Mouse (Mus musculus): ENCODE results near the gene Man2b1. TPM values are rescaled to one million over a fixed set of nuclear protein-coding genes. Genes with fewer than 3 reads are reported as not detected.
A peak's percentile ranks its signal among the peaks of the same experiment; 100 is the strongest.
"Not testable (repeated sequence)": the region's sequence is repeated elsewhere in the genome, so short reads cannot be mapped to it uniquely, and the experiment has no call there.

Man2b1 gene
- total RNA-seq, 2 experiments from 2014 or later = 7.9 to 9.4 TPM

DNA sequence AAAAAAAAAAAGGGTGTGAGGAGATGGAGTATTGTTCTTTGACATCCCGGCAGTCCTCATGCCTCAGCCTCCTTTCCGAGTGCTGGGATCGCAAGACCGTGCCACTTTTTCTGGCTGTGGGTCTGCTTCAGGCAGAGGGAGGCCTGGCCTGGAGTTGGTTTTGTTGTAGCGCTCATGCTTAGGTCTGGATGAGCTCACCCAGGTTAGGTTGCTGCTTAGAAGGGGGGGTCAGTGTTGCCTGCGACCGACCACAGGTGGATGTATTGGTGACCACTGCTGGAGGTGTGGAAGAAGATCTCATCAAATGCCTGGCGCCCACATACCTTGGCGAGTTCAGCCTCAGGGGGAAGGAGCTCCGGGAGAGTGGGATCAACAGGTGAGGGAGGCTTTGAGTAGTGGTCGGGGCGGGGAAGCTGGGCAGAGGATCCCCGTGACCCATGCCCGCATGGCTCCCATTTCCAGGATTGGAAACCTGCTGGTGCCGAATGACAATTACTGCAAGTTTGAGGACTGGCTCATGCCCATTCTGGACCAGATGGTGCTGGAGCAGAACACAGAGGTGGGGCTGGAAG, 9.9 kb upstream of the Man2b1 start:
- DNase-seq (ENCODE audit: low spot score) = no peak

DNA sequence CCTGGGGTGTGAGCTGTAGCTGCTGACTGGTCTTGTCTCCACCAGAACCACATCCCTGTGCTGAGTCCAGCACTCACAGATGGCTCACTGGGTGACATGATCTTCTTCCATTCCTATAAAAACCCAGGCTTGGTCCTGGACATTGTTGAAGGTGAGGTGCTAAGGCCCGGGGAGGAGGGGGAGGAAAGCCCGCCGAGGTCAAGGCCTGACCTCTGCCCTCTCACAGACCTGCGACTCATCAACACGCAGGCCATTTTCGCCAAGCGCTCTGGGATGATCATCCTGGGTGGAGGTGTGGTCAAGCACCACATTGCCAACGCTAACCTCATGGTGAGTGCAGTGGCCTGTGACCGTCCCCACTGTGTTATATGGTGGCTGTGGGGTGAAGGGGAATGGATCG, 8.9 kb upstream of the Man2b1 start:
- DNase-seq (ENCODE audit: low spot score) = no peak

DNA sequence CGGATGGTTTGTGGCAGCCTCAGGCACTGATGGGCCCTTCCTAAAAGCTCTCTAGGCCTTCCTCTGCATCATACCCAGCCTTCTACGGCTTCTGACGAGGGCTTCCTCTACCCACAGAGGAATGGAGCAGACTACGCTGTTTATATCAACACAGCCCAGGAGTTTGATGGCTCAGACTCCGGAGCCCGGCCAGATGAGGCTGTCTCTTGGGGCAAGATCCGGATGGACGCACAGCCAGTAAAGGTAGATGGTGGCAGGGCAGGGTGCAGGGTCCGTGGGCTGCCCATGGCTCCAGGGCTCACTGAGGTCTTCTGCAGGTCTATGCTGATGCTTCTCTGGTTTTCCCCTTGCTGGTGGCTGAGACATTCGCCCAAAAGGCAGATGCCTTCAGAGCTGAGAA, 8.5 kb upstream of the Man2b1 start:
- DNase-seq (ENCODE audit: low spot score) = no peak

DNA sequence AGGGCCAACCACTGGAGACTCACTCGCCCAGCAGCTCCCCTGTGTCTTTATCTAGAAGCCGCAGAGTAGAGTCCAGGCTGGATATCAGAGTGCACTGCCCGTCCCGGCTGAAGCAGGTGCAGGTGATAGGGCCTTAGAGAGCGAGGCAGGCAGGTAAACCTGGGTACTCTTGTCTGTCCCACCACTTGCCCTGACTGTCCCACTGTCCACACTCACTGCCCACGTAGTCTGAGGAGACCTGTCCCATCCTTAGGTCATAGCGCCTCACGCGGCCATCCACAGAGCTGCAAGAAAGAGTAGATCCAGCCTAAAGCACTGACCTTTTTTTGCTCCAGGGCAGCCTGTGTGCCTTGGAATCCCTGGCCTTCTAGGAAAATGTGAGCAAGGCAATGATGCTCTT, 7.1 kb upstream of the Man2b1 start:
- DNase-seq (ENCODE audit: low spot score) = no peak

DNA sequence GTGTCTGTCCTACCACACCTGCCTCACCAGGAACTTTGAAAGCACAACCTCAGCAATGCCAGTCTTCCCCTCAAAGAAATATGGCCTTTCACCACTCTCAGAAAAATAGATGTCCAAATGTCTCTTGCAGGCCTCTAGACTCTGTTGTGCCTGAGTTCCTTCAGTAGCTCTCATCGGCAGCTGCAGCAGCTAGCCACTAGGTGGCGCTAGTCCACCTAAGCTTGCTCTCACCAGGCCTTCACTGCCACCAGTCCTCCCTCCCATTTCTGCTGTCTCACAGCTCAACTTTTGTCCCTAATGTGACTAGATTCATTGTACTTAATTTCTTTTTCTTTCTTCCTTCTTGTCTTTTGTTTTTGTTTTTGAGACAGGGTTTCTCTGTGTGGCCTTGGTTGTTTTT, 6.1 kb upstream of the Man2b1 start:
- peak; percentile 84 for DNase-seq (ENCODE audit: low spot score)

DNA sequence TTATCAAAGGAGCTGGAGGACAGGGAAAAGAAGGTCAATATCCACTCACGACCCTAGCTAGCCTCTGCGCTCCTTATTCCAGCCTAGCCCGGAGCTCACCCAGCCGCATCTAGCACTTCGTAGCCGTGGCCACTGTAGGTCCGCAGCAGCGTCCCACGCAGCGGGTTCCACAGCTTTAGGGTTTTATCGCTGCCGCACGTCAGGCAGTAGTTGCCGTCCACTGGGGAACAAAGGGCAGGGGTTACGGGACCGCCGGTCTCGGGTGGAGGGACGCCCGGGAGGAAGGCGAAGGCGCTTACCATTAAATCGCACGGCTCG, 2.9 kb upstream of the Man2b1 start:
- no peak for DNase-seq (ENCODE audit: low spot score)

DNA sequence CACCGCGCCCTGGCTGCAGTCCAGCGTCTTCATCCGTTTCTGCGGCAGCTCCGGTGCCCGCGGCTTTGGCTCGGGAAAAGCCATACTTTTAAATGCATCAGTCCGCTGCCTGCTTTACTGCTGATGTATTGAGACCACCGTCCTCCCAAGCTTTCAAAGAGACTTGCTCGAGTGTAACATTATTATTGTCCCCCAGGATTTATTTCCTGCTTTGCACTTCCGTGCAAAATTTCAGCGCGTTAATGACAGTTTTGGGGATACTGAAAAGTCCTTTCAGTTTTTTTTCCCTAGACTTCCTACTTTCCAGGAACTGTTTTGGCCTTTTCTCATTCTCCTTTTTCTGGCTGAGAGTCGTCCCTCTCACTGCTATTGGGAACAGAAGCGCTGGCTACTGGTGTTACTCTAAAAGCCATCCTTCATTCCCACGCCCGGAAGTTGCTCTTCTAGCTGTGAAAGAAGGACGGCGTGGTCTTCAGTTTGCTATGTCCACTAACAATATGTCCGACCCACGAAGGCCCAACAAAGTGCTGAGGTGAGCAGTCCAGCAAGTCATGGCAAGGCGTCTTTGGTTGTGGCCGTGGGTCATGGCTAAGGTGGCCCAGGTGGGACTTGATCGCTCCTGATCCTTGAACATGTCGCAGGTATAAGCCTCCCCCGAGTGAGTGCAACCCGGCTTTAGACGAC, 2.4 kb upstream of the Man2b1 start, which contains the start of gene Wdr83os:
Wdr83os (plus strand) TSS at position 209 of the 684 bp plus-strand sequence.
- peak; percentile 52 for DNase-seq (ENCODE audit: low spot score)

DNA sequence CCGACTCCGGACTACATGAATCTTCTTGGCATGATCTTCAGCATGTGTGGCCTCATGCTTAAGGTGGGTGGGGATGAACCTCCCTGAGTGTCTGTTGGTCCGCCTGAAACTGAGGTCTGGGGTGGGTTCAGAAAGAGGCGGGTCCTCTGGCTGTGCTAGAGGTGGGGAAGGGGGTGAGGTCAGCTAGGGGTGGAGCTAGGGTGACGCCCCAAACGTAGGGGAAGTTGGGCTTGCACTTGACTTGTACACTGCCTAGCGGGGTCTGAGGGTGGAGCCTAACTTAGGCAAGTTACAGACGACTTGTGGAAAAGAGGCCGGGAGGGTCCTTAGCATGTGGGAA, 1.9 kb upstream of the Man2b1 start, which contains the start of gene Wdr83:
Wdr83 (minus strand) TSS at position 91 of the 340 bp plus-strand sequence.
- DNase-seq (ENCODE audit: low spot score) = no peak

DNA sequence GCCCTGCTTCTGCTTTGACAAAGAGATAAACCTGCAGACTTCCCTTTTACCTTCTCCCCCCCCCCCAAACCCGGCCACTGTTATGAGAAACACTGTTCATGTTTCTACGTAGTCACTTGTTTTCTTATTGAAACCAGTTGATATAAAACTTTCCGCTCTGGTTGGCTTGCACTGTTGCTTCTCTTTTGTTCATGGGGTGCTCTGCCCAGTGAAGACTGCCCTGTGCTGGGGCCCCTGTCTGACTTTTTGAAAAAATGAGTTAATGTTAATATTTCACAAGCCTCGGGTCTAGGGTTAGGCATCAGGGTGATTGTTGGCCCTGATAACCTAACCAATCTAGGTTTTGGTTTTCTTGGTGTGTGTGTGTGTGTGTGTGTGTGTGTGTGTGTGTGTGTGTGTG, 901 bp upstream of the Man2b1 start:
- DNase-seq (ENCODE audit: low spot score) = not testable (repeated sequence)

DNA sequence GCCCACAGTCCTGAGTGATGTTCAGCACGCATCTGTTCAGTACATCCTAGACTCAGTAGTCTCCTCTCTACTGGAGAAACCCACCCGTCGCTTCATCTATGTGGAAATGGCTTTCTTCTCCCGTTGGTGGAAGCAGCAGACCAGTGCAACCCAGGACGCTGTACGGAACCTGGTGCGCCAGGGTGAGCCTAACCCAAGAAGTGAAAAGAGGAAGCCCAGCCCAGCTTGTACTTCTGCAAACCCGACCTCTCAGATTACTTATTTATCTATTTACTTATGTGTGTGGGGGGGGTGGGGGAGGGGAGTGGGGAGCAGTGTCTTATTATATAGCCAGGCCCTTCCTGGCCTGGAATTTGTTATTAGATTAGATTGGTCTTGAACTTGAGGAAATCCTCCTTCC, 1.6 kb downstream of the Man2b1 start:
- no peak for DNase-seq (ENCODE audit: low spot score)

DNA sequence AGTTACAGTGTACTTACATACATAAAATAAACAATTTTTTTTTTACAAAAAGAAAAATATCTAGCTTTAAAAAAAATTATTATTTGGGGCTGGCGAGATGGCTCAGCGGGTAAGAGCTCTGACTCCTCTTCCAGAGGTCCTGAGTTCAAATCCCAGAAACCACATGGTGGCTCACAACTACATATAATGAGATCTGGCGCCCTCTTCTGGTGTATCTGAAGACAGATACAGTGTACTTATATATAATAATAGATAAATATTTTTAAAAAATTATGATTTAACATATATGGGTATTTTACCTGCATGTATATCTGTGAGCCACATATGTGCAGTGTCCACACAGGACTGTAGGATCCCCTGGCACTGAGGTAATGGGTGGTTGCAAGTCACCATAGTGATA, 3.2 kb downstream of the Man2b1 start:
- no peak for DNase-seq (ENCODE audit: low spot score)

DNA sequence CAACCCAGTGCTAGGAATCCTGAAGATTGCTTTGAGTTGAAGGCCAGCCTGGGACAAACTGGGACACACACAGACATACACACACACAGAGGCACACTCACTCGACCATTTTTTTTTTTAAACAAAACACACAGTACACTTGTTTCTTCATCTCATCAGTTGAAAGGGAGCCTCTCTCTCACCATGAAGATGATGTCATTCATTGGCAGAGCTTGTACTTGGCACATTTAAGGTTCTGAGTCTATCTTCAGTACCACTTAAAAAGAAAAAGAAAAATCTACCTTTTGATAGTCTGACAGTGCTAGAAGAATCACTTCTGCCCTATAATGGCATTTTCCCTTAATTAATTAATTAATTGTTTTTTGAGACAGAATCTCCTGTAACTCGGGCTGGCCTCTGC, 5.7 kb downstream of the Man2b1 start:
- DNase-seq (ENCODE audit: low spot score) = no peak

DNA sequence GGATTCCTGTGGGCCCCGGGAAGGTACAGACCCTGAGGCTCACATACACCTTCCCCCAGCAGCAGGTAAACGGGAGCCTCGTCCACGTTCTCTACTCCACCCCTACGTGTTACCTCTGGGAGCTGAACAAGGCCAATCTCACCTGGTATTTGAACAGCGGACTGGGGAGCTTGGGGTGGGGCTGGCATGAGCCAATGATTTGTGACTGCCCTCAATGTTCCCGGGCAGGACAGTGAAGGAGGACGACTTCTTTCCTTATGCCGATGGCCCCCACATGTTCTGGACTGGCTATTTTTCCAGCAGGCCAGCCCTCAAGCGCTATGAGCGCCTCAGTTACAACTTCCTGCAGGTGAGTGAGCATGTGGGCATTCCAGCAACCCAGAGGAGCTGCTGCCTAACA, 7.8 kb downstream of the Man2b1 start:
- no peak for DNase-seq (ENCODE audit: low spot score)

DNA sequence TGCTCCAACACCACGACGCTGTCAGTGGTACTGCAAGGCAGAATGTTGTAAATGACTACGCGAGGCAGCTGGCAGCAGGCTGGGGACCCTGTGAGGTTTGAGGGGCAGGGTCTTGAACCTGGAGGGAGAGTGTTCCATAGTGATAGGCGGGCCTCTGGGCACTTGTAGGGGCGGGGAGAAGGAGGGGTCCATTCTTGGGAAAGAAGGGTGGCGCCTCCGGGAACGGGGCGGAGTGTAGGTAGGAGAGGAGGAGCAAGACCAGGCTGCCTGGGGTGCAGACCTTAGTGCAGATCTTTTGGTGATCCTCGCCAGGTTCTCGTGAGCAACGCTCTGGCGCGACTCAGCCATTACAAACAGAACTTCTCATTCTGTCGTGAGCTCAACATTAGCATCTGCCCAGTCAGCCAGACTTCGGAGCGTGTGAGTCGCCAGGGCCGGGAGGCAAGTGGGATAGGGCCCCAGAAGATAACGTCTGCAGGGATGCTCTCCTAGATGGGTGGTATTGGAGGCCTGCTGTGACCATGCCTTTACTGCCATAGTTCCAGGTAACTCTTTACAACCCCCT, 8.5 kb downstream of the Man2b1 start:
- no peak for DNase-seq (ENCODE audit: low spot score)

DNA sequence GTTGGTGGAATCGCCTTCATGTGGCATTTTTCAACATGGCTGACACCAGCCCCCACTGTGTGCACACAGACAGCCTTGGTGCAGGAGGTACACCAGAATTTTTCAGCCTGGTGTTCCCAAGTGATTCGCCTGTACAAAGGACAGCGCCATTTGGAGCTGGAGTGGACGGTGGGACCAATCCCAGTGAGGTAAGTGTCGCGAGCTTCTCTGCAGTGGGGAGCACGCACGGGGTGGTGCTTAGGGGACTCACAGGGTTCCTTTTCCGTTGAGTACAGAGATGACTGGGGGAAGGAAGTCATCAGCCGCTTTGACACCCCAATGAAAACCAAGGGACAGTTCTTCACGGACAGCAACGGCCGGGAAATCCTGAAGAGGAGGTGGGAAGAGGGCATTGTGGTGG, 12.0 kb downstream of the Man2b1 start:
- no peak for DNase-seq (ENCODE audit: low spot score)

DNA sequence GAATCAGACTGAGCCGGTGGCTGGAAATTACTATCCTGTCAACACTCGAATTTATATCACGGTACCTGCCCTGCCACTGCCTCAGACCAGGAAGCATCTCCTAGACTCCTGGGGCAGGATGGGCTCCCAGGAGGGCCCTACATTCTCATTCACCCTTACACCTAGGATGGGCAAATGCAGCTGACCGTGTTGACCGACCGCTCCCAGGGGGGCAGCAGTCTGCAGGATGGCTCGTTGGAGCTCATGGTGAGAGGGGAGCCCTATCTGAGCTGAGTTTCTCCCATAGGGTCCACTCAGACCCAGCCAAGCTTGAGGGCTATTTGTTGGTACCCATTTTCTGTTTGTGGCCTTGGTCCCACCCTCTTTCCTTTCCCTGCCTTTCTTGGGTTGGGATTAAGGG, 12.5 kb downstream of the Man2b1 start:
- DNase-seq (ENCODE audit: low spot score) = no peak

DNA sequence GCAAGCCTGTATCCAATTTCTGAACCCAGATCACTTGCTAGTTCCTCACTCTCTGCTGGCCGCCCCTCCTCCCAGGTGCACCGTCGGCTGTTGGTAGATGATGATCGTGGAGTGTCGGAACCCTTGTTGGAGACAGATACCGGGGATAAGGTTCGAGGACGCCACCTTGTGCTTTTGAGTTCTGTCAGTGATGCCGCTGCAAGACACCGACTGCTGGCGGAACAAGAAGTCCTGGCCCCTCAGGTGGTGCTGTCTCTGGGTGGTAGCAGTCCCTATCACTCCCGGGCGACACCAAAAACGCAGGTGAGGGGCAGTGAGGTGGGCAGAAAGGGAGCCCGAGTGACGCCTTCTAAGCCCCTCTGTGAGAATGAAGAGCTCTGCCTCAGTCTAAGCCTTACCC, 13.1 kb downstream of the Man2b1 start:
- no peak for DNase-seq (ENCODE audit: low spot score)

DNA sequence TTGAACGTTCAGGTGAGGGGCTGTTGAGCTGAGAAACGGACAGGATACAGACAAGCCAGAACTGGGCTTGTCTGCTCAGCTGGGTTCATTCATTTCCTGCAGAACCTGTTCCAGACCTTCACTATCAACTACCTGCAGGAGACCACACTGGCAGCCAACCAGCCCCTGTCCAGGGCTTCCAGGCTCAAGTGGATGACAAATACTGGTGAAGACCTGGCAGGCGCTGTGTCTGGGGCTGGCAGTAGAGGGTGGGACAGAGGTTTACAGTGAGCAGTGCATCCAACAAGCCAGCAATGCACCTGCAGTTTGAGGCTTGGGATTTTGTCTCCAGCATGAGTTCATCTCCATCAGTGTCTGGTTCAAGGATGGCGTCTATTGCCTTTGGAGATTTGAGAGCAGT, 13.8 kb downstream of the Man2b1 start:
- DNase-seq (ENCODE audit: low spot score) = no peak

DNA sequence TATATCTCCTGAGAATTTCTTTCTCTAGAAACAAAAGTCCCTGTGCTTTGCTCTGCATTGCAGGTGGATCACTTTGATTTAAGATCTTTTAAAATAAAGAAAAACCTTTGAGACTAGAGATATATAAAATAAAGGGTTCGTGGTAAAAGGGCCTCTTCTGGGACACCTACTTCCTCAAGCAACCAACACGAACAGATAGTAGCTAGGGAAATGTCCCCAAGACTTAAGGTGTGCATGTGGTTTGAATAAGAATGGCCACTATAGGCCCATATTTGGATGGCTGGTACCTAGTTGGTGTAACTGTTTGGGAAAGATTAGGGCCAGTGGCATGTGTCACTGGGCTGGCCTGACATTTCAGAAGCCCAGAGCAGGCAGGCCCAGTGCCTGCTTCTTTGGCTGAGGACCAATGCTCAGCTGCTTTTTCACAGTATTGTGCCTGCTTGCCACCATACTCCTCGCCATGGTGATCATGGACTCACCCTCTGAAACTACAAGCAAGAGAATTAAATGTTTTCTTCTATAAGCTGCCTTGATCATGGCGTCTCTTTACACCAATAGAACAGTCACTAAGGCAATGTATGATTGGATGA, 17.1 kb downstream of the Man2b1 start:
- no peak for DNase-seq (ENCODE audit: low spot score)

DNA sequence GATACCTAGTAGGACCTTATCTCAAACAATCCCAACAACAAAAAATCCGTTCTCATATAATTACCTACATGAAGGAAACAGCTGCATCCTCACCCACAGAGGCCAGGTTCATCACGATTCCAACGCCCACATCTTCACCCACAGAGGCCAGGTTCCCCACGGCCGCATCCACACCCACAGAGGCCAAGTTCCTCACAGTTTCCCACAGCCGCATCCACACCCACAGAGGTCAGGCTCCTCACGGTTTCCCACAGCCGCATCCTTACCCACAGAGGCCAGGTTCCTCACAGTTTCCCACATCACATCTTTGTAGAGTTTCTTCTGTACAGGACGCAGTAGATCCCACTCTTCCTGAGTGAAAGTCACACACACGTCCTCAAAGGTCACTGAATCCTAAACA, 30.2 kb downstream of the Man2b1 start:
- DNase-seq (ENCODE audit: low spot score) = no peak

DNA sequence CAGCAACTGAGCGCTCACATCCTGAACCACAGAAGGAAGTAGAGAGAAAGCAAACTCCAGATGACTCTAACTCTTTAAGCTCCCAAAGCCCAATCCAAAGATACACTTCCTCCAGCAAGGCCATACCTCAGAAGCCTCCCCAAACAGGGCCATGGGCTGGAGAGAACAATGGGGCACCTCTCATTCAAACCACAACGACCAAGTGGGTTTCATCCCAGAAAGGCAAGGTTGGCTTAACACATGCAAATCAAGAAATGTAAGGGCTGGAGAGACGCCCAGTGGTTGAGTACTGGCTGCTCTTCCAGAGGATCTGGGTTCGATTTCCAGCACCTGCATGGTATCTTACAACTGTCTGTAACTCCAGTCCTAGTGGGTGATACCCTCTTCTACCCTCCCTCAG, 32.4 kb downstream of the Man2b1 start:
- no peak for DNase-seq (ENCODE audit: low spot score)

DNA sequence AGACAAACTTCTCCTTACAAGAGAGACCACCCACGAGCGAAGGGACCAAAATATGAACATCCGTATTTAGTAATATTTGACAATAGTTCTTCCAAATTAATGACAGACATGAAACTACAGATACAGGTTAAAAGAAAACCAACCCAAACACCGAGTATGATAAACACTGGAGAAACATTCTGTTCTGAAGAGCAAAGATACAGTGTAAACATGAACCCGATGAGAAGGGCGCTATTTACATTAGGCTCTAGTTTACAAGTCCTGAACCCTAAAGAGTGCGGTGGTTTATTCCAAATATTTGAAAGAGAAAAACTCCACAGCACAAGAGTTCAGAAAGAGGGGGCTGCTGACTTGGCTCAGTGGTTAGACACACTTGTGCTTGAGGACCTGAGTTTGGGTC, 33.9 kb downstream of the Man2b1 start:
- DNase-seq (ENCODE audit: low spot score) = no peak

All from gastrocnemius, adult 18-20 months (tissue).